Mouse (Mus musculus): ENCODE measurements around the gene Tmprss13.

Tmprss13 gene

DNA sequence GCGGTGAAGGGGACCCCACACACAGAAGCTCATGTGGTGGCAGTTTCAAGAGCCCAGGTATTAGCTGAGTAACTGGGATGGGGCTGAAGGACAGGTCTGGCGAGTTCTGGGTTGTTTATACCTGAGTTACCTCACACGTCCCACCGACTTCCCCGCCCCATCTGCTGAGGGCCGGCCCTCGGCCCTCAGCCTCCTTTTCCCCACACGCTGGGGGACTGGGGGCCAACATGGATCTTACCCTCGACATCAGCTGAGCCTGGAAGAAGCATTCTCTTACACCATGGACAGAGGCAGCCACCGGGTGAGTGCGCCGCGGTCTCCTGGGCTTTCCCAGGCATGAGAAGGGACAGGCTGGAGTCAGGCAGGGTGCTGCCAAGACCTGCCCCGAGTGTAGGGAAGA, at the start of gene Tmprss13:
Gene Tmprss13, plus strand, starts transcription at position 246 of the 400 bp plus-strand sequence.
- no peak for DNase-seq

DNA sequence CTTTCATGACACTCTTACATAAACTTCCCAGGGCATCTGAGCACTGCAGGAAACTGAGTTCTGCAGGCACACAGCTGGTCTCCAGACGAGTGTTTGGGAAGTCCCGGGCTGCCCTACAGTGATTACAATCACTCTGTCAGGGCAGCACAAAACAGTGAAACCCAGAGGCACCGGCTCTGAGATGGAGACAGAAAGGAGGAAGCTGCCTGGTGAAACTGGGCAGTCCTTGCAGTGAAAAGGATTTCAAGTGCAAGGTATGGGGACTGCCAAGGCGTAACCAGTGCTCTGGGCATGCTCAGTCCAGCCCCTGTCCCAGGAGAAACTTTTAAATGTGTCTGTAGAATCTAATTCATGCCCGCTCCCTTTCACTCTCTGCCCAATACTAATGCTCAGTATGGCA, 46.7 kb upstream of the Tmprss13 start:
- no peak for DNase-seq

DNA sequence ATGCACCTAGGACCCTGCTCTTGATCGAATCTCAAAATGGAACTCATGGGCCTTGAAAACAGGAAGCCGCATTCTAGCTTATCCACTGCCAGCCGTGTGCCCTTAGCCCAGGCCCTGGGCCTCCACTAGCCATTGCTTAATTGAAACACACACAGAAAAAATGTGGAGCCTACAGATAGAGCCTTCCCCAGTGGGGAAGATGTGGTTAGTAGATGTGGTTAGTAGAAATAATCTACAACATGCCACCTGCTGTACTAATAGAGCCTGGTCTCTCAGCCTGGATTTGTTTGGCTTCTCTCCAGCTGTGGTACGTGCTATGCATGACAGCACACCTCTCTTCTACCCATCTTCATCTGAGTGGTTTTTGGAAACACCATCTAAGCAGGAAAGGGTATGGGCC, 44.7 kb upstream of the Tmprss13 start:
- DNase-seq: no peak

DNA sequence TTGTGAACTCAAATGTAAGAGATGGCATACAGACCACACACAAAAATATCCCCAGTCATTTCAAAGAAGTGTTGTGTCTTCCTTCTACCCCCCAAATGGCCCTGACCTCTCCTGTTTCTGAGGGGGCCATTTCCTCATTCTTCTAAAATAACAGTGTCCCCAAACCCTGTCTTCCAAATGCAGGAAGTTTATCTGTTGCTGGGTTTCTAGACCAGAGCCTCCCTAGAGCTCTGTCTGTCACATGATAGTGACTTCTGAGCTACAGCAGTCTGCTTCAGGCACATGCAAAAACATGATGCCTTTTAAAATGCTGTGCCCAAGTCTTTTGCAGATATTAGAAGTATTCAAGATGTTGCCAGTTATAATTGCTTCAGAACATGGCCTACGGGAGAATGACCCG, 44.3 kb upstream of the Tmprss13 start:
- DNase-seq: no peak

GRCm38 (mm10) chr9:45280059-45280458, 38.8 kb upstream of the Tmprss13 start:
- no peak for DNase-seq

DNA sequence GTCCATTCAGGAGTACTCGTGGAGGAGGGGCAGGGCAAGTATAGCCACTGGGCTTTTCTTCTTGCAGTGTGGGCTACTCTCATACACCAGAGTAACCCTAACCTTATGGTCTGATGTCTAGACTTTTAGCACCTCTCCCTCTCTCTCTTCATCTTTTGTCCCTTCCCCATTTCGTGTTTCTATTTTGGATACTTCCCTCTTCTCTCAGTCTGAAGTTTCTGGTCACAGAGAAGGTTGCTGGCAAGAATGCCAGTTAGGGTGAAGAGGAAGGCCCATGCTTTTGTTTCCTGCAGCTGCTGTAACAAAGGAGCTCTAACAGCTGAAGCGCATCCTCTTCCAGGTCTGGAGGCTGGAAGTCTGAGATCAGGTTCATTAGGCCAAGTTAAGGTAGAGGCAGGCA, 38.0 kb upstream of the Tmprss13 start:
- DNase-seq: no peak

- DNase-seq: no peak
These were observed 36.4 kb upstream of the Tmprss13 start for GRCm38 (mm10) chr9:45282466-45282865.

DNA sequence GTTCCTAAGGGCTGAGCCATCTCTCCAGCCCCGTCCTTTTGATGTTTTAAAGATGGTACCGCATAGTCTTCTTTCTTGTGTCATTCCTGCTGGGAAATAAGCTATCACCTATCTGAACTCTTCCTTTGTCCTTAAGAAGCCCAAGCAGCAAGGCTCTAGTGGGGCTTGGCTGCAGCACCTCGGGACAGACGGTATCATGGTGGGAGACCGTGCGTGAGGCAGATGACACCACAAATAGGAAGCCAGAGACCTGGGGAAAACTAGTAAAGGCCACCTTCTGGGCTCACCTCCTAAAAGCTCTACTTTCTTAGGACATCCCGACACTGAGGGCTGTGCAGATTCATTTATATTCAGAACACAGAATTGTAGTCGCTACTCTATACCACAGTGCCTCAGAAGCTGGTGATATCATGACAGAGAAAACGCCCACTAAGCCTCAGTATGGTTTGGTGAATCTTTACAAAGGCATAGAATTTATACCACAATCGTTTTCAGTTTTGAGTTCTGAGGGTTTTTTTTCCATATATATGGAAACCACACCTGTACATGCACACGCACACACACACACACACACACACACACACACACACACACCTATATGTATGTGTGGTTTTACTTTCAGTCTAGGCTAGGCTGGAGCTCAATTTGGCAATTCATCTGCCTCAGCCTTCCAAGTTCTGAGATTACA, 27.3 kb upstream of the Tmprss13 start:
- no peak for DNase-seq

DNA sequence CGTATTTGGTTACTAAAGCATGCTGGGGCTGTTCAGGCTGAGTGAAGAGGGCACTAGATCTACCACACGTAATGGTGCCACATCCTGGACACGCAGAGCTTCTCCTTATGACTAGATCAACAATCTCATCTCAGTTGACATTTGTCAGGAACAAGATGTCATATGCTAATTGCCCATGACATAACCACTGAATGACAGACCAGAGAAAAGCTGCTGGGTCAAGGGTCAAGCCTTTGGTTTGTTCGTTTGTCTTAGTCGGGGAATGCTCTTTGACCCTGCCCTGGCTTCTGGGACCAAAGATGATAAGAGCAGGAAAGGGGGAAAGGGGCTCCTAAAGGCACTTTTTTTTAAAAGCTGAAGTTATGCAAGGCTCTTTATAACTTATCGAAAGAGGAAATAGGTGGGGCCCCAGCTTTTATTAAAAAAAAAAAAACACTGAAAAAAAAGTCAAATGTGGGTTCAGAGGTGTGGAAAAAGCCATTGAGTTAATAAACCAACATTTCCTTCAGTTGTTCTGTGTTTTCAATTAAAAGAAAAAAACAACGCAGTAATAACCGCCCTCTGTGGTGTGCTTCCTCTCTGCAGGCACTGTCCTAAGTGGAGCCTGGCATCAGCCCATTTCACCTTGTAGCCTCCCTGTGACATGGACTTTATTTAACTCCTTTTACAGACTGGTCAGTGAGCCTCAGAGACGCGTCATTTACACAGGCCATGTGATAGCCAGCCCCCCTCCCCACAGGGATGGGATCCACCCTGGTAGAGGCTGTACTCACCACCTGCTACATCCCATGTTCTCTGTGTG, 24.5 kb upstream of the Tmprss13 start:
- no peak for DNase-seq

DNA sequence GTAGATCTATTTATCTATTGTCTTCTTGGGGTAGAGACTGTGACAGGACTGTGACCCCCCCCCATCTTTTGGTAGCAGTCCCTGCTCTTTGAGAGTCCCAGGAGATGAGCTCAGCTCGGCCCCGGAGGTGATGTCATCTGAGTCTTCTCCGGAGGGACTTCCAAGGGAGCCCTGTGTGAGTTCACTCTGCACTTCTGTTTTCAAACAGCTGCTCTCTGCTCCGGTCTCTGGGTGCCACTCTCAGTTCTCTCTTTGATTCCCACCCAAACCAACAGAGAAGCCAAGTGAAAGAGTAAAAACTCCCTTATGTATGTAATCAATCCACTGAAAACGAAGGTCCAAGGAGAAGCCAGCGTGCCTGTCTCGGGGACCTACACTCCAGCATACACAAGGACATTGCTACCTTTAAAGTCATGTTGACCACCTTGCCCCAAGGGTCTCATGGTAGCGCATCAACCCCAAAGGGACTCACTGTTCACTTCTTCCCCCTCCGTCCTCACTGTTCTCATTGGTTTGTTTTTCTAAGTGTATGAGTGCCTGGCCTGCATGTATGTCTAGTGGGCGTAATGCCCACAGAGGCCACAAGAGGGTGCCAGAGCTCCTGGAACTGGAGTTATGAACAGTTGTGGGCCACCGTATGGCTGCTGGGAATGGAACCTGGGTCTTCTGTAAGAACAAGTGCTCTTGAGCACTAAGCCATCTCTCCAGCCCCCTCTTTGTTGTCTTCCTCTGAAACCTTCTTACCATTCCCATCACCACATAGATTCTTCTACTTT, 19.5 kb upstream of the Tmprss13 start:
- peak; percentile 15 for DNase-seq

- DNase-seq: peak; percentile 95
These were observed 18.3 kb upstream of the Tmprss13 start for GRCm38 (mm10) chr9:45300422-45301104.

DNA sequence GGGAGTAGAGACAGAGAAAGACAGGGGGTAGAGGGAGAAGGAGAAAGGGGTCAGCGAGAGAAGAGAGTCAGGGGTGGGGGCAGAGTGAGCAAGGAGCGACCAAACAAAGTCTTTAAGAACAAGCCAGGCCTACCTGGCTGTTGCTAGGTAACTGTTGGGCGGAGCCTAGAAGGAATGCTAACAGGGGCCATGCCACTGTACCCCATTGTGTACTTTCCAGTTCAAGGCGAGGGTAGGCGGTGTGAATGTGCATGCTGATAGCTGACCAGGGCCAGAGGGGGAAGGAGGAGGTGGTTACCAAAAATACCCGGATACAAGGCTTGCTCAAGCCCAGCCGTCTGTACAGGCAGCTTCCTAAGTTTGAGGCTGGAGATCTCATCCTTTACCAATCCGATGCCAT, 17.1 kb upstream of the Tmprss13 start:
- DNase-seq: no peak

- DNase-seq: no peak
These were observed 12.0 kb upstream of the Tmprss13 start for GRCm38 (mm10) chr9:45306746-45307410.

GRCm38 (mm10) chr9:45308521-45308920, 10.4 kb upstream of the Tmprss13 start:
- DNase-seq: no peak

GRCm38 (mm10) chr9:45311858-45312257, 7.0 kb upstream of the Tmprss13 start:
- no peak for DNase-seq

DNA sequence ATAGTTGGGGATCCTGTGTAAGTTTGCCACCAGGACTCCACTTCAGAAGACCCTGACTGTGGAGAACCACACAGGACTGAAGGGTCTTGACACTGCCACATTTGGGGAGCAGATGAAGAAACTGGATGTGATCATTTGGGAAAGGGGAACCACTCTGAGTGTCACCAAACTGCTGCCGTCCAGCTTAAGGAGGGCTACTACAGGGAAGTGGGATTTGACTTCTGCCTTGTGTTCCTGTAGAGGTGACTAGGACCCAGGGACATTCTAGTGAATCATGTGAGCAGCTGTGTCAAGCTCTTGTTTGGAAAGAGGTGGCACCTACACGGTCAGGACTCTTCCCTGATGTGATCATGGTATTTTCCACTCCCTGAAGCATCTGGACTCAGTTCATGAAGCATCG, 5.0 kb upstream of the Tmprss13 start:
- DNase-seq: no peak

DNA sequence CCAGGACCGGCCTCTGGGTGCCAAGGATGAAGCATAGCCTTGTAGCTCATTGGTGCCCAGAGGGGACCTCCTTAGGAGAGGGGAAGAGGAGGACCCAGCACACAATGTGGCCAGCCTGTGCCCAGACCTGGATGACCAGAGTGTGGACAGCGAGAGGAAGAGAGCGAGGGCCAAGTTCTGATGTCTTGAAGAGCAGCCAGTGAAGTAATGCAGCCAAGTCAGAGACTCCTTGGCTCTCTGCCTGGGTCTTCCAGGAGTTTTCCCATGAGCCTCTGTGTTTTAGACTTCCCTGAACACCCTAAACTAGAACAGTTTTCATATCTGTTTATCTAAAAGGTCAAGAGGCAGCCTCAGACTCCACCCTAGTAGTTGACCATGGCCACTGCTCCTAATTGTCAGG, 1.3 kb upstream of the Tmprss13 start:
- DNase-seq: no peak

DNA sequence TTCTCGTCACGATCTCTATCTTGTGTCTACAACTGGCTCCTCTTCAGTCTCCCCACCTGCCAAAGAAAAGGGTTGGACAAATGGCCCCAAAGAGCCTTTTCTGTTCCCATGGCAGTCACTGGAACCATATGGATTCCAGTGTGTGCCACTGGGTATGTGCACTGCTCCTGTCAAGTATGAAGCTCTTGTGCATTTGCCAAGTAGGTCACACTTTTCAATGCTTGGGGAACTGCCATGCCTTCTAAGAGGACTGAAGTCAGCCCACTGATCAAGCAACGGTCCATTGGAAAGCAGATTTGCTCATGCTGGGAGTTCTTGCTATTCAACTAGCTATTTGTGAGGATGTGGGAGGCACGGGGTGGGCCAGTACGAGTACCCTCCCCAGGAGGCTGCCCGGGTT, 2.6 kb downstream of the Tmprss13 start:
- DNase-seq: no peak

DNA sequence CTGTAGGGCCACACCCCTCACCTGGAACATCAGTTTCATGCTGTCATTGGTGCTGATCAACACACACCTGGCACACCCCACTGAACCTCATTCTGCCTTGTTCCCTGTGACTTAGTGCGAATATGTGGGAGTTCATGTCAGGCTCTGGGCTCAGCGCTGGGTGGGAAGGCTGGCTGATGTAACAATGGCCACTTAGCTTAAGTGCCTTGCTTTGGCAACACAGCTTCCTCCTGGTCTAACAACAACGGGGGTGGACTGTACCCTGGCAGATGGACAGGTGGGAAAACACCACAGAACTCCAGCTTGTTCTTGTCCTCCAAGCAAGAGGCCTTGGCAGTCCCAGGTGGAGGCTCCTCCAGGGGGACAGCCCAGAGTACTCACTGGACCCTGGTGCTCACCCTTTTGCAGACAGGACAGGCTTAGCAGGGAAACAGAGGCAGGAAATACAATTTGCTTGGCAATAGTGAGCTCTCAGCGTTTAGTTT, 3.1 kb downstream of the Tmprss13 start:
- no peak for DNase-seq

DNA sequence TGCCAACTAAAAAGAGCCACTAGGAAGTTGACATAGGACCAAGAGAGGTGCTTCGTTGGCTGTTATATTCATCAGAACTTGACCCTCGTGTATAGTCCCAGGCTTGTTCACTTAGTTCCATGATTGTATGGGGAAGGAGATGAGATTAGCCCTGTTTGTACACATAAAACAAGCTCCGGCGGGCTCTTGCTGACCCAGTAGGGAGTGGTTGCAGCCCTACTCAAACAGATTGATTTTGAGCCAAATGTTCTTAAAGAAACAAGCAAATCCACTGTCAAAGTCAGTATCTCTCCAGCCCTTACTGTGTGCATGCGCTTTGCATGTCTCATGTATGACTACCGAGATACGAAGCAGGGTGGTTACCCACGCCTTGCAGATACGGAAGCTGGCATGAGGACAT, 7.5 kb downstream of the Tmprss13 start:
- no peak for DNase-seq

DNA sequence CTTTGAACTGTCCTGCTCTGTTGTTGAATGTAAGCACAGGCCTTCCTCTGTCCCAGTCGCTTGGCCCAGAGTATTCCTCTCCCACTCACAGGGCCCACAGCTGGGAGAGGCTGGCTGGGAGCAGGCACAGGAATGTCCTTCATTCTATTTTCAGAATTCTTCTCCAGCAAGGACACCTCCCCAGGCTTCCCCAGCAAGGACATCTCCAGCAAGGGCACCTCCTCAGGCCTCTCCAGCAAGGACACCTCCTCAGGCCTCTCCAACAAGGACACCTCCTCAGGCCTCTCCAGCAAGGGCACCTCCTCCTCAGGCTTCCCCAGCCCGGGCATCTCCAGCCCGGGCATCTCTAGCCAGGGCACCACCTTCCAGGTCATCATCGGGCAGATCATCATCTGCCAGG, 9.4 kb downstream of the Tmprss13 start:
- DNase-seq: no peak

- DNase-seq: no peak
These were observed 10.7 kb downstream of the Tmprss13 start for GRCm38 (mm10) chr9:45329577-45329976.

All from right cerebral cortex, adult 18-20 months (tissue).